Mouse (Mus musculus) liver, embryonic 12.5 days (tissue): ENCODE measurements around the gene Kif13a. TPM values are rescaled to one million over a fixed set of nuclear protein-coding genes. Genes with fewer than 3 reads are reported as not detected.

Source experiments
- ATAC-seq: fragments of 200-750 bp; cut with Nextera tagmentation; 2 replicates; pipeline ENCODE4 v1.8.0; 2017; ENCODE audit warnings: moderate number of reproducible peaks, mild to moderate bottlenecking, moderate library complexity
- H3K27ac ChIP-seq: fragments of 300-500 bp; sonication (generic); 2 replicates; pipeline ENCODE4 v1.5.1; 2016; ENCODE audit warnings: mild to moderate bottlenecking
- H3K27me3 ChIP-seq: fragments of 300-500 bp; sonication (generic); replicated peaks from 2 replicates; pipeline ENCODE4 v1.6.1; 2016; ENCODE audit warnings: mild to moderate bottlenecking, moderate library complexity
- H3K36me3 ChIP-seq: fragments of 300-500 bp; sonication (generic); 2 replicates; pipeline ENCODE4 v1.6.1; 2016; ENCODE audit warnings: mild to moderate bottlenecking, moderate library complexity
- H3K4me1 ChIP-seq: fragments of 300-500 bp; sonication (generic); 2 replicates; pipeline ENCODE4 v1.6.1; 2016
- H3K4me2 ChIP-seq: fragments of 300-500 bp; sonication (generic); 2 replicates; pipeline ENCODE4 v1.6.1; 2016; ENCODE audit warnings: mild to moderate bottlenecking, moderate library complexity
- H3K4me3 ChIP-seq: fragments of 300-500 bp; sonication (generic); 2 replicates; pipeline ENCODE4 v1.5.1; 2016; ENCODE audit warnings: mild to moderate bottlenecking, moderate library complexity
- H3K9ac ChIP-seq: fragments of 300-500 bp; sonication (generic); 2 replicates; pipeline ENCODE4 v1.6.1; 2016; ENCODE audit warnings: mild to moderate bottlenecking, moderate library complexity
- H3K9me3 ChIP-seq: fragments of 300-500 bp; sonication (generic); replicated peaks from 2 replicates; pipeline ENCODE4 v1.6.1; 2016; ENCODE audit warnings: mild to moderate bottlenecking, moderate library complexity
- WGBS: fragments of 180-500 bp; shearing (Covaris S2); methylation state at CpG from one replicate; pipeline ENCODE4 v1.1.7; 2016; ENCODE audit not compliant: insufficient replicate concordance; 5-methylcytosine and 5-hydroxymethylcytosine counted together
- polyA plus RNA-seq: library from polyadenylated mRNA; unstranded; fragments of >200 nt; fragmentation: Nextera tagmentation; extraction: Ambion mirVana; gene quantifications from 2 replicates; pipeline ENCODE4 v1.2.1, GENCODE M21; 2016

Kif13a gene
- polyA plus RNA-seq, 1 experiment from 2014 or later: 6.9 TPM

GRCm38 (mm10) chr13:46845456-46845855, 84.2 kb downstream of the Kif13a start:
- no peaks in the 10 kb centered on the region for H3K4me1 ChIP-seq
- no peaks in the 10 kb centered on the region for H3K27me3 ChIP-seq
- no peak overlapping the region for H3K4me3 ChIP-seq
- H3K4me2 ChIP-seq: no peak overlapping the region
- WGBS: 71% methylated on average over 9 of the region's 9 CpGs
- no peak overlapping the region for H3K9ac ChIP-seq
- no peaks in the 10 kb centered on the region for H3K36me3 ChIP-seq
- H3K9me3 ChIP-seq: no peaks in the 10 kb centered on the region
- H3K27ac ChIP-seq: no peak overlapping the region
- ATAC-seq: no peak

GRCm38 (mm10) chr13:46844561-46845235, 85.0 kb downstream of the Kif13a start:
- 64% methylated on average over 12 of the region's 12 CpGs for WGBS
- no peak overlapping the region for H3K4me3 ChIP-seq
- H3K27me3 ChIP-seq: no peaks in the 10 kb centered on the region
- H3K9me3 ChIP-seq: no peaks in the 10 kb centered on the region
- no peak for ATAC-seq
- no peaks in the 10 kb centered on the region for H3K36me3 ChIP-seq
- H3K4me2 ChIP-seq: no peak overlapping the region
- H3K4me1 ChIP-seq: no peaks in the 10 kb centered on the region
- H3K9ac ChIP-seq: no peak overlapping the region
- H3K27ac ChIP-seq: no peak overlapping the region

- no peaks in the 10 kb centered on the region for H3K9me3 ChIP-seq
- no peak overlapping the region for H3K4me3 ChIP-seq
- H3K9ac ChIP-seq: no peak overlapping the region
- no peaks in the 10 kb centered on the region for H3K27me3 ChIP-seq
- H3K36me3 ChIP-seq: no peaks in the 10 kb centered on the region
- WGBS: 76% methylated on average over 3 of the region's 3 CpGs
- H3K4me1 ChIP-seq: no peaks in the 10 kb centered on the region
- no peak overlapping the region for H3K27ac ChIP-seq
- H3K4me2 ChIP-seq: no peak overlapping the region
- ATAC-seq: no peak
These were observed 86.0 kb downstream of the Kif13a start for GRCm38 (mm10) chr13:46843646-46844045.

GRCm38 (mm10) chr13:46842185-46842584, 87.5 kb downstream of the Kif13a start:
- Histone ChIP-seq H3K27me3 (no peaks in the 10 kb centered on the region), H3K9me3 (no peaks in the 10 kb centered on the region), H3K4me3 (no peak overlapping the region), H3K36me3 (no peaks in the 10 kb centered on the region), H3K9ac (no peak overlapping the region), H3K27ac (no peak overlapping the region), H3K4me2 (no peak overlapping the region), H3K4me1 (no peaks in the 10 kb centered on the region)
- WGBS: 70% methylated on average over 8 of the region's 8 CpGs
- no peak for ATAC-seq

- no peak overlapping the region for H3K27ac ChIP-seq
- no peaks in the 10 kb centered on the region for H3K4me1 ChIP-seq
- H3K9ac ChIP-seq: no peak overlapping the region
- no peaks in the 10 kb centered on the region for H3K27me3 ChIP-seq
- no peaks in the 10 kb centered on the region for H3K36me3 ChIP-seq
- no peaks in the 10 kb centered on the region for H3K9me3 ChIP-seq
- WGBS: 66% methylated on average over 3 of the region's 3 CpGs
- H3K4me3 ChIP-seq: no peak overlapping the region
- H3K4me2 ChIP-seq: no peak overlapping the region
- no peak for ATAC-seq
These were observed 88.0 kb downstream of the Kif13a start for GRCm38 (mm10) chr13:46841668-46842067.

- Histone ChIP-seq H3K27me3 (no peaks in the 10 kb centered on the region), H3K9me3 (no peaks in the 10 kb centered on the region), H3K4me3 (no peak overlapping the region), H3K4me1 (no peaks in the 10 kb centered on the region), H3K36me3 (no peaks in the 10 kb centered on the region), H3K9ac (no peak overlapping the region), H3K27ac (no peak overlapping the region), H3K4me2 (no peak overlapping the region)
- ATAC-seq: no peak
- WGBS: 79% methylated on average over 13 of the region's 13 CpGs
These were observed 89.0 kb downstream of the Kif13a start for GRCm38 (mm10) chr13:46840676-46841075.

- no peak for ATAC-seq
These were observed 90.4 kb downstream of the Kif13a start for GRCm38 (mm10) chr13:46839236-46839635.

GRCm38 (mm10) chr13:46838551-46838950, 91.1 kb downstream of the Kif13a start:
- no peaks in the 10 kb centered on the region for H3K36me3 ChIP-seq
- no peaks in the 10 kb centered on the region for H3K4me1 ChIP-seq
- no peak overlapping the region for H3K27ac ChIP-seq
- no peaks in the 10 kb centered on the region for H3K27me3 ChIP-seq
- ATAC-seq: no peak
- no peak overlapping the region for H3K4me3 ChIP-seq
- H3K9ac ChIP-seq: no peak overlapping the region
- H3K9me3 ChIP-seq: no peaks in the 10 kb centered on the region; the same call in 1 of the 2 replicates
- WGBS: 38% methylated on average over 2 of the region's 2 CpGs
- H3K4me2 ChIP-seq: no peak overlapping the region

More at GRCm38 (mm10) chr13:46839236-46839635, 90.4 kb downstream of the Kif13a start:
- Histone ChIP-seq H3K36me3 (no peaks in the 10 kb centered on the region), H3K27me3 (no peaks in the 10 kb centered on the region), H3K27ac (no peak overlapping the region), H3K9ac (no peak overlapping the region), H3K4me2 (no peak overlapping the region), H3K9me3 (no peaks in the 10 kb centered on the region; the same call in 1 of the 2 replicates), H3K4me1 (no peaks in the 10 kb centered on the region), H3K4me3 (no peak overlapping the region)
- 53% methylated on average over 3 of the region's 3 CpGs for whole genome bisulfite sequencing

GRCm38 (mm10) chr13:46835351-46835750, 94.3 kb downstream of the Kif13a start:
- Histone ChIP-seq H3K9me3 (peaks cover 13% of the 10 kb centered on the region), H3K27ac (no peak overlapping the region), H3K4me1 (no peaks in the 10 kb centered on the region), H3K4me3 (no peak overlapping the region), H3K9ac (no peak overlapping the region), H3K4me2 (no peak overlapping the region), H3K36me3 (peaks cover 20% of the 10 kb centered on the region), H3K27me3 (no peaks in the 10 kb centered on the region)
- WGBS: 85% methylated on average over 11 of the region's 11 CpGs
- no peak for ATAC-seq

GRCm38 (mm10) chr13:46834805-46835204, 94.9 kb downstream of the Kif13a start:
- Histone ChIP-seq H3K9me3 (peaks cover 13% of the 10 kb centered on the region), H3K4me2 (no peak overlapping the region), H3K27ac (no peak overlapping the region), H3K36me3 (peaks cover 25% of the 10 kb centered on the region), H3K27me3 (no peaks in the 10 kb centered on the region), H3K4me1 (no peaks in the 10 kb centered on the region), H3K9ac (no peak overlapping the region), H3K4me3 (no peak overlapping the region)
- 80% methylated on average over 10 of the region's 10 CpGs for WGBS
- no peak for ATAC-seq

GRCm38 (mm10) chr13:46833586-46833985, 96.1 kb downstream of the Kif13a start:
- Histone ChIP-seq H3K4me1 (no peaks in the 10 kb centered on the region), H3K4me2 (no peak overlapping the region), H3K9me3 (peaks cover 13% of the 10 kb centered on the region), H3K27me3 (no peaks in the 10 kb centered on the region), H3K4me3 (no peak overlapping the region), H3K9ac (no peak overlapping the region), H3K27ac (no peak overlapping the region), H3K36me3 (peaks cover 30% of the 10 kb centered on the region)
- no peak for ATAC-seq
- 86% methylated on average over 5 of the region's 5 CpGs for WGBS

GRCm38 (mm10) chr13:46832956-46833355, 96.7 kb downstream of the Kif13a start:
- Histone ChIP-seq H3K4me2 (no peak overlapping the region), H3K9me3 (peaks cover 13% of the 10 kb centered on the region), H3K27me3 (no peaks in the 10 kb centered on the region), H3K27ac (no peak overlapping the region), H3K36me3 (peaks cover 33% of the 10 kb centered on the region), H3K4me3 (no peak overlapping the region), H3K9ac (no peak overlapping the region), H3K4me1 (no peaks in the 10 kb centered on the region)
- 57% methylated on average over 3 of the region's 3 CpGs for WGBS
- no peak for ATAC-seq

GRCm38 (mm10) chr13:46823271-46823670, 106.4 kb downstream of the Kif13a start:
- ATAC-seq: no peak
- no peaks in the 10 kb centered on the region for H3K27me3 ChIP-seq
- no peaks in the 10 kb centered on the region for H3K9me3 ChIP-seq
- no peak overlapping the region for H3K4me2 ChIP-seq
- H3K4me3 ChIP-seq: no peak overlapping the region
- H3K27ac ChIP-seq: no peak overlapping the region
- peaks cover 5% of the 10 kb centered on the region; the same call in 1 of the 2 replicates for H3K4me1 ChIP-seq
- H3K9ac ChIP-seq: no peak overlapping the region
- WGBS: 84% methylated on average over 4 of the region's 4 CpGs
- H3K36me3 ChIP-seq: peaks cover 39% of the 10 kb centered on the region
